Mouse (Mus musculus): Measurements from ENCODE around the gene Lmod3. TPM values are rescaled to one million over a fixed set of nuclear protein-coding genes. Genes with fewer than 3 reads are reported as not detected.

The Lmod3 gene
- polyA plus RNA-seq, 1 experiment from 2014 or later = 0.08 TPM

- WGBS = 69% methylated on average over 4 of the region's 4 CpGs
- no peak for TF ChIP-seq CTCF (IDR thresholded peaks at IDR 0.05; ENCODE audit: low read depth)
- no peaks in the 10 kb centered on the region for H3K9me3 ChIP-seq (ENCODE audit: control insufficient read depth)
- 0 out of 2 replicates have a peak, but pooled peaks cover 3% of the 10 kb centered on the region for H3K4me1 ChIP-seq (replicated peaks; ENCODE audit: control insufficient read depth, insufficient read depth, low read length)
- no peak overlapping the region for H3K4me2 ChIP-seq (replicated peaks; ENCODE audit: low read depth)
- no peak overlapping the region for H3K9ac ChIP-seq (ENCODE audit: low read depth, low read length)
- no peak overlapping the region for H3K4me3 ChIP-seq (ENCODE audit: low read depth, low read length)
- peaks cover 6% of the 10 kb centered on the region; the same call in 1 of the 2 replicates for H3K36me3 ChIP-seq (ENCODE audit: control insufficient read depth, insufficient read depth)
- no peak for ATAC-seq
- no peak overlapping the region for H3K27ac ChIP-seq (ENCODE audit: low read depth, low read length)
- no peaks in the 10 kb centered on the region for H3K27me3 ChIP-seq (replicated peaks; ENCODE audit: control insufficient read depth, insufficient read depth, low read length)
These were observed 36.3 kb downstream of the Lmod3 start for GRCm38 (mm10) chr6:97216154-97216821.

GRCm38 (mm10) chr6:97211981-97212380, 40.6 kb downstream of the Lmod3 start:
- Histone ChIP-seq H3K27ac (ENCODE audit: low read depth, low read length) (no peak overlapping the region), H3K4me1 (replicated peaks; ENCODE audit: control insufficient read depth, insufficient read depth, low read length) (0 out of 2 replicates have a peak, but pooled peaks cover 3% of the 10 kb centered on the region), H3K4me2 (replicated peaks; ENCODE audit: low read depth) (peak overlapping the region; percentile 84), H3K9ac (ENCODE audit: low read depth, low read length) (no peak overlapping the region), H3K36me3 (ENCODE audit: control insufficient read depth, insufficient read depth) (no peaks in the 10 kb centered on the region), H3K9me3 (ENCODE audit: control insufficient read depth) (no peaks in the 10 kb centered on the region), H3K4me3 (ENCODE audit: low read depth, low read length) (peak overlapping the region; percentile 77), H3K27me3 (replicated peaks; ENCODE audit: control insufficient read depth, insufficient read depth, low read length) (no peaks in the 10 kb centered on the region)
- no peak for ATAC-seq
- 54% methylated on average over 12 of the region's 12 CpGs for WGBS
- TF ChIP-seq CTCF (IDR thresholded peaks at IDR 0.05; ENCODE audit: low read depth) = no peak

GRCm38 (mm10) chr6:97210962-97211601, 41.5 kb downstream of the Lmod3 start:
- H3K9me3 ChIP-seq (ENCODE audit: control insufficient read depth) = no peaks in the 10 kb centered on the region
- 0 out of 2 replicates have a peak, but pooled peaks cover 3% of the 10 kb centered on the region for H3K4me1 ChIP-seq (replicated peaks; ENCODE audit: control insufficient read depth, insufficient read depth, low read length)
- no peak for TF ChIP-seq CTCF (IDR thresholded peaks at IDR 0.05; ENCODE audit: low read depth)
- H3K27ac ChIP-seq (ENCODE audit: low read depth, low read length) = peak overlapping the region; percentile 86
- peak overlapping the region; percentile 77 for H3K4me3 ChIP-seq (ENCODE audit: low read depth, low read length)
- H3K4me2 ChIP-seq (replicated peaks; ENCODE audit: low read depth) = peak overlapping the region; percentile 84
- H3K27me3 ChIP-seq (replicated peaks; ENCODE audit: control insufficient read depth, insufficient read depth, low read length) = no peaks in the 10 kb centered on the region
- peak; percentile 32 for ATAC-seq
- H3K36me3 ChIP-seq (ENCODE audit: control insufficient read depth, insufficient read depth) = no peaks in the 10 kb centered on the region
- 1% methylated on average over 22 of the region's 22 CpGs for WGBS
- H3K9ac ChIP-seq (ENCODE audit: low read depth, low read length) = peak overlapping the region; percentile 72

- Histone ChIP-seq H3K36me3 (ENCODE audit: control insufficient read depth, insufficient read depth) (no peaks in the 10 kb centered on the region), H3K27ac (ENCODE audit: low read depth, low read length) (peak within 1 kb of the TSS; percentile 86), H3K9me3 (ENCODE audit: control insufficient read depth) (no peaks in the 10 kb centered on the region), H3K27me3 (replicated peaks; ENCODE audit: control insufficient read depth, insufficient read depth, low read length) (no peaks in the 10 kb centered on the region), H3K4me3 (ENCODE audit: low read depth, low read length) (peak within 1 kb of the TSS; percentile 77), H3K4me1 (replicated peaks; ENCODE audit: control insufficient read depth, insufficient read depth, low read length) (0 out of 2 replicates have a peak, but pooled peaks cover 3% of the 10 kb centered on the region), H3K9ac (ENCODE audit: low read depth, low read length) (peak within 1 kb of the TSS; percentile 72), H3K4me2 (replicated peaks; ENCODE audit: low read depth) (peak within 1 kb of the TSS; percentile 84)
- WGBS = 7% methylated on average over 32 of the region's 32 CpGs
- TF ChIP-seq CTCF (IDR thresholded peaks at IDR 0.05; ENCODE audit: low read depth) = no peak
- ATAC-seq = peak; percentile 81
These were observed 42.2 kb downstream of the Lmod3 start, which contains the start of gene Arl6ip5 for GRCm38 (mm10) chr6:97210191-97210961. Arl6ip5 (plus strand) TSS chr6:97210689.

- no peak for ATAC-seq
- H3K4me2 ChIP-seq (replicated peaks; ENCODE audit: low read depth) = peak overlapping the region; percentile 84
- 82% methylated on average over 4 of the region's 4 CpGs for WGBS
- H3K27me3 ChIP-seq (replicated peaks; ENCODE audit: control insufficient read depth, insufficient read depth, low read length) = no peaks in the 10 kb centered on the region
- H3K4me1 ChIP-seq (replicated peaks; ENCODE audit: control insufficient read depth, insufficient read depth, low read length) = 0 out of 2 replicates have a peak, but pooled peaks cover 3% of the 10 kb centered on the region
- no peaks in the 10 kb centered on the region for H3K36me3 ChIP-seq (ENCODE audit: control insufficient read depth, insufficient read depth)
- no peak overlapping the region for H3K27ac ChIP-seq (ENCODE audit: low read depth, low read length)
- H3K9me3 ChIP-seq (ENCODE audit: control insufficient read depth) = no peaks in the 10 kb centered on the region
- no peak overlapping the region for H3K9ac ChIP-seq (ENCODE audit: low read depth, low read length)
- H3K4me3 ChIP-seq (ENCODE audit: low read depth, low read length) = no peak overlapping the region
- TF ChIP-seq CTCF (IDR thresholded peaks at IDR 0.05; ENCODE audit: low read depth) = no peak
These were observed 42.8 kb downstream of the Lmod3 start for GRCm38 (mm10) chr6:97209751-97210150.

- no peaks in the 10 kb centered on the region for H3K36me3 ChIP-seq (ENCODE audit: control insufficient read depth, insufficient read depth)
- no peak overlapping the region for H3K27ac ChIP-seq (ENCODE audit: low read depth, low read length)
- 50% methylated on average over 3 of the region's 3 CpGs for WGBS
- H3K9me3 ChIP-seq (ENCODE audit: control insufficient read depth) = no peaks in the 10 kb centered on the region
- no peak overlapping the region for H3K4me3 ChIP-seq (ENCODE audit: low read depth, low read length)
- no peak overlapping the region for H3K9ac ChIP-seq (ENCODE audit: low read depth, low read length)
- TF ChIP-seq CTCF (IDR thresholded peaks at IDR 0.05; ENCODE audit: low read depth) = 0 out of 2 replicates have a peak, but pooled peaks have one; percentile 21
- H3K27me3 ChIP-seq (replicated peaks; ENCODE audit: control insufficient read depth, insufficient read depth, low read length) = no peaks in the 10 kb centered on the region
- no peak overlapping the region for H3K4me2 ChIP-seq (replicated peaks; ENCODE audit: low read depth)
- no peak for ATAC-seq
- H3K4me1 ChIP-seq (replicated peaks; ENCODE audit: control insufficient read depth, insufficient read depth, low read length) = 0 out of 2 replicates have a peak, but pooled peaks cover 3% of the 10 kb centered on the region
These were observed 43.4 kb downstream of the Lmod3 start for GRCm38 (mm10) chr6:97209201-97209600.

All from intestine, postnatal 0 days (tissue).